25 mouse cellular contexts compared by ENCODE assay signal in genomic region chr8:121544276-121544785, GRCm38 (mm10). TPM values are rescaled to one million over a fixed set of nuclear protein-coding genes. Genes with fewer than 3 reads are reported as not detected.
"Had no signal": no experiment of that assay in that cellular context is flagged by ENCODE, and none has a peak within 500 bp of the region (broad histone marks: within the 10 kb centered on the region; RNA-seq: fewer than 3 reads in every experiment).

TSS of gene 1700018B08Rik (minus strand) at chr8:121544320.

- H3K4me3 ChIP-seq: layer of hippocampus, adult 2 months; liver, embryonic 12.5 days; liver, embryonic 15.5 days; lung, embryonic 15.5 days; megakaryocyte, embryonic 14.5 days; midbrain, embryonic 12.5 days had no signal

- H3K4me2 ChIP-seq: liver, embryonic 12.5 days; liver, embryonic 15.5 days; lung, embryonic 15.5 days; midbrain, embryonic 12.5 days had no signal

- DNase-seq: kidney, adult 2 months; layer of hippocampus, adult 9-11 months; liver; lung, adult 18-20 months; lung, postnatal 10 days; lung, postnatal 36 days; thymus, adult 18-20 months; thymus, postnatal 4 days had no signal

- H3K4me1 ChIP-seq: liver, embryonic 12.5 days; liver, embryonic 15.5 days had no signal

- H3K36me3 ChIP-seq: liver, embryonic 12.5 days; liver, embryonic 15.5 days; lung, embryonic 15.5 days; midbrain, embryonic 12.5 days had no signal

- H3K27ac ChIP-seq: kidney, postnatal 0 days; layer of hippocampus, adult 2 months; liver, embryonic 12.5 days; liver, embryonic 15.5 days; lung, embryonic 15.5 days; midbrain, embryonic 12.5 days had no signal

- H3K9me3 ChIP-seq: liver, embryonic 12.5 days; liver, embryonic 15.5 days; lung, embryonic 15.5 days; midbrain, embryonic 12.5 days had no signal

- ATAC-seq: intestine, postnatal 0 days; liver, embryonic 12.5 days; midbrain, embryonic 16.5 days had no signal

- H3K9ac ChIP-seq: liver, embryonic 12.5 days; liver, embryonic 15.5 days; lung, embryonic 15.5 days; midbrain, embryonic 12.5 days had no signal

RNA-seq across cellular contexts. Expression of gene 1700018B08Rik, which starts in this region (rescaled TPM):
- polyA plus RNA-seq: intestine, postnatal 0 days; kidney, adult 2 months; kidney, embryonic 14.5 days; kidney, postnatal 0 days; large intestine, adult 2 months; limb, embryonic 11.5 days; liver, embryonic 12.5 days; liver, embryonic 15.5 days; lung, embryonic 15.5 days; midbrain, embryonic 12.5 days; midbrain, embryonic 16.5 days; neural tube, embryonic 11.5 days; neural tube, embryonic 14.5 days; small intestine, adult 2 months; spleen, adult 2 months; stomach, embryonic 16.5 days had no signal
